Mouse (Mus musculus): ENCODE measurements around the gene Adat1. TPM values are rescaled to one million over a fixed set of nuclear protein-coding genes. Genes with fewer than 3 reads are reported as not detected.

The Adat1 gene
- polyA plus RNA-seq, 1 experiment from 2014 or later: 10.5 TPM

DNA sequence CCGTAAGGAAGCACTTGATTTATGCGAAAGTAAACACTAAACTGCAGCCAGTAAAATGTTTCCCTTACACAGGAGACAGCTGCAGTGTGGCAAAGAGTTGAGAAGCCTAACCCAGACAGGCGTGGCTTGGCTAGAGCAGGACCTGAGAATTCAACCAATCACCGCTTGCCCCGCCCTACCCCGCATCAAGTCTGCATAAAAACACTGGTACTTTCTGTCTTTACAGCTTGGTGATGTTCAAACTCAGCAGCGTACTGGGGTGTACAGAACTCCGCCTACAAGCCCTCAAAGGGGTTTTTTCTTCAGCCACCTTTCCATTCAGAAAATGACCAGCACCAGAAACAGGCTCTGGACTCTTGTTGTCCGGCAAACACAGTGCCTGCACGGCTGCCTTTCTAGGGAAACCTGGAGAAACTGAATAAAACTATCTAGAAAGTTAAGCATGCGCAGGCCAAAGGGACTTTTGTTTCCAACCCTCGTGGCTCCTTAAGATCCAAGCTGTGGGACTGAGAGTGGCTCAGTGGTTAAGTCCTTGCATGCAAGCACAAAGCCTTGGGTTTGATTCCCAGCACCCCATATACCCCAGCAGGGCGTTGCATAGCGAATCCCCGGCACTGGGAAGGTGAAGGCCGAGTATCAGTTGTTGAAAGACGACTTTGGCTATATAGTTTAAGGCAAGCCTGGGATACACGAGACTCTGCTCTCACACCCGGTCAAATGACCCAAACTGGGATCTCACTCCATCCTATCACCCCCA, 59.3 kb downstream of the Adat1 start:
- Histone ChIP-seq H3K36me3 (ENCODE audit: poor library complexity, severe bottlenecking) (no peaks in the 10 kb centered on the region), H3K27ac (peak overlapping the region; percentile 90), H3K4me1 (peaks cover 20% of the 10 kb centered on the region), H3K9ac (peak overlapping the region; percentile 85), H3K4me2 (peak overlapping the region; percentile 92), H3K27me3 (no peaks in the 10 kb centered on the region), H3K9me3 (replicated peaks) (no peaks in the 10 kb centered on the region), H3K4me3 (peak overlapping the region; percentile 79)
- WGBS: 29% methylated on average over 19 of the region's 19 CpGs
- peak; percentile 54 for ATAC-seq

DNA sequence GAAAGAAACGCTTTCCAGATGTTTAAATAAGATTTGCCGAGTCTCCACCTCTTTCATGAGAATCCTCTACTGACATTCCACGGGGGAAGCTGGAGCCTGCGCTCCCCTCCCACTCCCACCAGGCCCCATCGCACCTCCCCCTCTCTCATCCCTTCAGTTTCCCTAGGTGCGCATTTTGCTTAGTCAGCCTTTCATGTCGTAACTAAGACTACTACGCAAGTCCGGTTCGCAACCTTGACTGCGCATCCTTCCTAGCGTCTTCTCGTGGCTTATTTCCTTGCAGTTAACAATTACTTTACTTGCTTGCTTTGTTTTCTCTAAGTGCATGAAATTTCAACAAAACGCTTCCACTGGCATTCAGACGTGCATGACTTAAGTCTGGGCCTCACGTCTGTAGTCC, 60.4 kb downstream of the Adat1 start:
- H3K4me2 ChIP-seq: no peak overlapping the region
- 83% methylated on average over 16 of the region's 16 CpGs for WGBS

DNA sequence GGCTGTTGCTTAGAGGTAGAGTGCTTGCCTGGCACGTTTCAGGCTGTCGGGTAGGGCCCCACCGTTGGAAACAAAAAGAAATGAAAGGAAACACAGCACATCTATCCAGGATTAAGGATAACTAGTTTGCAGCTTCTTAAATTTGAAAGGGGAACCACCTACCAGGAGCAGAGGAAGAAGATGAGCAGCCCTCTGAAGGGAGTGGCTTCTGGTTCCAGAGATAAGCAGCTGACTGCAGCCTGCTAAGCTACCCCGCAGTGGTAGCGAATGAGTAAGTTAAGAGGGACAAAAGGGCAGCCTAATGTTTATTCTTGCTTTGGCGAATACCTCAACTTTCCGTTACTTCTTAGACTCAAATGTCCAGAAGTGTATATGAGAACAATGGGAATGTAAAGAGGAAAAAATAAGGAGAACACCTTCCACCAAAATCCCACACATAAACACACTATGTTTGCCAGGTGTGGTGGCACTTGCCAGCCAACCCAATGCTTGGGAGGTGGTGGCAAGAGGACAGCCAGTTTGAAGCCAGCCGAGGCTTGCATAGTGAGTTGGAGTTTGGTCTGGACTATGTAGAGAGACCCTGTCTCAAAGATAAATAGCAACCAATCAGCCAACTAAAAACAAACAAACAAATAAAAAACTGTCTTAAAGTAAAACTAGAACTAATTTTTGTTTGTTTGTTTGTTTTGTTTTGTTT, 62.3 kb downstream of the Adat1 start:
- ATAC-seq: no peak
- Histone ChIP-seq H3K4me1 (peaks cover 20% of the 10 kb centered on the region), H3K4me2 (no peak overlapping the region), H3K9me3 (replicated peaks) (no peaks in the 10 kb centered on the region), H3K27ac (no peak overlapping the region), H3K4me3 (no peak overlapping the region), H3K9ac (no peak overlapping the region), H3K36me3 (ENCODE audit: poor library complexity, severe bottlenecking) (no peaks in the 10 kb centered on the region), H3K27me3 (no peaks in the 10 kb centered on the region)
- WGBS: 75% methylated on average over 8 of the region's 8 CpGs

More for the DNA sequence above, 60.4 kb downstream of the Adat1 start:
- no peak for ATAC-seq
- Histone ChIP-seq H3K27me3 (no peaks in the 10 kb centered on the region), H3K4me3 (no peak overlapping the region), H3K27ac (no peak overlapping the region), H3K9me3 (replicated peaks) (no peaks in the 10 kb centered on the region), H3K4me1 (peaks cover 20% of the 10 kb centered on the region), H3K36me3 (ENCODE audit: poor library complexity, severe bottlenecking) (no peaks in the 10 kb centered on the region), H3K9ac (no peak overlapping the region)

DNA sequence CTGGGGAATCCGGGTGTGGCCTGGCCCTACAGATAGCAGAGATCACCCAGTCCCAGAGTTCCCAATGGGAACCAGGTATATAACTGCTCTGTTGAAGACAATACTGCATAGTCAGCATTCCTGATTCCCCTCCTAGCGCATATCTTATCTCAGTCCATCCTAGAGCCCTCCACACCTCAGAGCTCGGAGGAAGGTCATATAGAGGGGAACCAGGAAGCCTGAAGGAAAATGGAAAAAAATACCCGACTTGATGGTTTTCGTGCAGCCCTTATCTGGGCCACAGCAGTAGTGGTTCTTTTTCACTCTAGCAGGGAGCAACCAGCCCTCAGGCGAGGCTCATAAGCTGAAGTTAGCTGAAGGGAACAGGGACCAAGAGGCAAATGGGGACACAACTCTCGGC, 67.1 kb downstream of the Adat1 start:
- no peaks in the 10 kb centered on the region for H3K36me3 ChIP-seq (ENCODE audit: poor library complexity, severe bottlenecking)
- H3K4me1 ChIP-seq: no peaks in the 10 kb centered on the region
- no peak overlapping the region for H3K4me3 ChIP-seq
- no peak for ATAC-seq
- WGBS: 89% methylated on average over 7 of the region's 7 CpGs
- H3K9ac ChIP-seq: no peak overlapping the region
- no peaks in the 10 kb centered on the region for H3K9me3 ChIP-seq (replicated peaks)
- no peak overlapping the region for H3K4me2 ChIP-seq
- no peaks in the 10 kb centered on the region for H3K27me3 ChIP-seq
- no peak overlapping the region for H3K27ac ChIP-seq

DNA sequence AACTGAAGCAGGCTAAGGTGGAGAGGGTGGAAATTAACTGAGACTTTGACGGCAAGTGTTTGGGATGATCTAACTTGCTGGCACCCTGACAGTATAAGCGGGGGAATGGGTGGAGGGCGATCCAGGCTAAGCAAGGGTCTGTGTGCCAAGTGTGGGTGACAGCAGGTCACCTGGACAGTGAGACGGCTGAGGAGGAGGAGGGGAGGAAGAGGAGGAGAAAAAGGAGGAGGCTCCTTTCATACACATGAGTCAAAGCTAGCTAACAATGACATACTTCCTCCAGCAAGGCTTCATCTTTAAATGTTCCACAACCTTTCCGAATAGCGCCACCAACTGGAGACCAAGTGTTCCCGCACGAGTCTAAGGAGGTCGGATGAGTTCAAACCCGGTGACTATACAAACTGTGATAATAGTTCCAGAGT, 68.7 kb downstream of the Adat1 start:
- 25% methylated on average over 10 of the region's 10 CpGs for WGBS
- ATAC-seq: no peak

DNA sequence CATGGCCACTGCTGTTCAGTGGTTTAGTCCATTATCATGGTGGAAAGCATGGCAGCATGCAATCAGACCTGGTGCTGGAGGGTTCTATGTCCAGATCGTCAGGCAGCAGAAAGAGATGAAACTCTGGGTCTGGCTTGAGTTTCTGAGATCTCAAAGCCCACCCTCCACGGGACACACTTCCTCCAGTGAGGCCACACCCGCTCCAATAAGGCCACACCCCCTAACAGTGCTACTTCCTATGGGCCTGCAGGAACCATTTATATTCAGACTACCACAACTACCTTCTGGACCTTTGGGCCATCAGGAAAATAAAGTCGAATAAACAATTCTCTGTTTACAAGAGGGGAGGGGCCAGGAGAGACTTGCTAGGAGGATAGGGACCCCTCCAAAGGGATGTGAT, 71.1 kb downstream of the Adat1 start:
- ATAC-seq: no peak
- Histone ChIP-seq H3K9me3 (replicated peaks) (no peaks in the 10 kb centered on the region), H3K9ac (no peak overlapping the region), H3K4me1 (no peaks in the 10 kb centered on the region), H3K4me3 (no peak overlapping the region), H3K27ac (no peak overlapping the region), H3K27me3 (no peaks in the 10 kb centered on the region), H3K4me2 (no peak overlapping the region), H3K36me3 (ENCODE audit: poor library complexity, severe bottlenecking) (peaks cover 13% of the 10 kb centered on the region; the same call in 1 of the 2 replicates)
- whole genome bisulfite sequencing: 82% methylated on average over 4 of the region's 4 CpGs

More for the DNA sequence above, 68.7 kb downstream of the Adat1 start:
- H3K27me3 ChIP-seq: no peaks in the 10 kb centered on the region
- H3K36me3 ChIP-seq (ENCODE audit: poor library complexity, severe bottlenecking): peaks cover 5% of the 10 kb centered on the region; the same call in 1 of the 2 replicates
- H3K4me3 ChIP-seq: no peak overlapping the region
- H3K4me1 ChIP-seq: no peaks in the 10 kb centered on the region
- no peak overlapping the region for H3K27ac ChIP-seq
- H3K9me3 ChIP-seq (replicated peaks): no peaks in the 10 kb centered on the region
- no peak overlapping the region for H3K4me2 ChIP-seq
- no peak overlapping the region for H3K9ac ChIP-seq

DNA sequence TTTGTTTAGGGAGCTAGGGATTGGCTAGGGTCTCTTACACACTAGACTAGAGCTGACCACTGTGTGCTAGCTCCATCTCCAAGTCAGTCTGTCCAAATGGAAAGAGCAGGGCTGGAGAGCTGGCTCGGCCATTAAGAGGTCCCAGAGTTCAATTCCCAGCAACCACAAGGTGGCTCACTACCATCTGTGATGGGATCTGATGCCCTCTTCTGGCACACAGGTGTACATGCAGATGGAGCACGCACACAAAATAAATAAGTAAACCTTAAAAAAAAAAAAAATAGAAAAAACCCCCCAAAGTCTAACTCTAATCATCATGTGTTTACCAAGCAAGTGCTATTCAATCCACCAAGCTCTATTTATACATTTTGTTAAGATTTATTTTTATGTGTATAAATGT, 72.4 kb downstream of the Adat1 start:
- no peaks in the 10 kb centered on the region for H3K4me1 ChIP-seq
- no peak overlapping the region for H3K27ac ChIP-seq
- H3K9me3 ChIP-seq (replicated peaks): no peaks in the 10 kb centered on the region
- no peak for ATAC-seq
- H3K4me3 ChIP-seq: no peak overlapping the region
- 93% methylated on average over 2 of the region's 2 CpGs for WGBS
- no peak overlapping the region for H3K4me2 ChIP-seq
- H3K27me3 ChIP-seq: no peaks in the 10 kb centered on the region
- H3K9ac ChIP-seq: no peak overlapping the region
- H3K36me3 ChIP-seq (ENCODE audit: poor library complexity, severe bottlenecking): peaks cover 13% of the 10 kb centered on the region; the same call in 1 of the 2 replicates

Other genes starting within 250 kb of the Adat1 start
- gene Bcar1, start 248.5 kb downstream of the Adat1 start, polyA plus RNA-seq (2015; fragmentation: Nextera tagmentation; extraction: Ambion mirVana): 49.9 and 50.0 TPM in 2 replicates
- 184 and 193 TPM in 2 replicates for gene Cfdp1, start 138.0 kb downstream of the Adat1 start, polyA plus RNA-seq (2015; fragmentation: Nextera tagmentation; extraction: Ambion mirVana)
- 6.7 and 6.8 TPM in 2 replicates for gene Tmem170, start 115.6 kb downstream of the Adat1 start, polyA plus RNA-seq (2015; fragmentation: Nextera tagmentation; extraction: Ambion mirVana)
- gene Chst5, start 81.9 kb downstream of the Adat1 start, polyA plus RNA-seq (2015; fragmentation: Nextera tagmentation; extraction: Ambion mirVana): 2.0 TPM in 2 replicates
- 14.6 and 14.8 TPM in 2 replicates for gene Tmem231, start 58.4 kb downstream of the Adat1 start, polyA plus RNA-seq (2015; fragmentation: Nextera tagmentation; extraction: Ambion mirVana)
- 456 and 479 TPM in 2 replicates for gene Gabarapl2, start 51.6 kb downstream of the Adat1 start, polyA plus RNA-seq (2015; fragmentation: Nextera tagmentation; extraction: Ambion mirVana)
- gene Kars, start 19.0 kb upstream of the Adat1 start, polyA plus RNA-seq (2015; fragmentation: Nextera tagmentation; extraction: Ambion mirVana): 192 and 198 TPM in 2 replicates
- gene Terf2ip, start 19.1 kb upstream of the Adat1 start, polyA plus RNA-seq (2015; fragmentation: Nextera tagmentation; extraction: Ambion mirVana): 39.2 and 44.2 TPM in 2 replicates
- 0.65 and 0.68 TPM in 2 replicates for gene Gm6793, start 22.7 kb upstream of the Adat1 start, polyA plus RNA-seq (2015; fragmentation: Nextera tagmentation; extraction: Ambion mirVana)